ENCODE assay signal across 8 mouse cellular contexts in genomic region chr2:85060591-85061060, GRCm38 (mm10). TPM values are rescaled to one million over a fixed set of nuclear protein-coding genes. Genes with fewer than 3 reads are reported as not detected.
A peak's percentile ranks its signal among the peaks of the same experiment; 100 is the strongest.
DNase-seq lines count a peak whose midpoint lies in the region; ATAC-seq and TF ChIP-seq lines count a peak whose summit lies in the region.

No protein-coding gene starts in this region.

- peak overlapping the region; percentile 18; the same call in 1 of the 2 replicates for H3K4me2 ChIP-seq in forebrain, embryonic 12.5 days
- H3K4me2 ChIP-seq in midbrain, embryonic 12.5 days (replicated peaks): peak overlapping the region; percentile 7; the same call in 1 of the 2 replicates

- H3K79me2 ChIP-seq in C2C12 (ENCODE audit: control insufficient read depth, insufficient read depth): peaks cover 61% of the 10 kb centered on the region

- 0 out of 2 replicates have a peak, but pooled peaks have one; percentile 42 for ATAC-seq in forebrain, embryonic 12.5 days (ENCODE audit: low FRiP score)
- ATAC-seq in midbrain, embryonic 12.5 days (ENCODE audit: low FRiP score, low read depth): peak; percentile 35; the same call in 1 of the 2 replicates

- peak overlapping the region; percentile 63 for H3ac ChIP-seq in C2C12 (ENCODE audit: control insufficient read depth, insufficient read length, low read depth)

- peaks cover 82% of the 10 kb centered on the region for H3K36me3 ChIP-seq in C2C12 (ENCODE audit: control insufficient read depth, insufficient read depth)
- peaks cover 85% of the 10 kb centered on the region for H3K36me3 ChIP-seq in forebrain, embryonic 12.5 days (replicated peaks)
- peaks cover 92% of the 10 kb centered on the region for H3K36me3 ChIP-seq in limb, embryonic 10.5 days
- H3K36me3 ChIP-seq in midbrain, embryonic 12.5 days: peaks cover 83% of the 10 kb centered on the region

- H3K27ac ChIP-seq in forebrain, embryonic 12.5 days: no peak overlapping the region
- peak overlapping the region; percentile 84 for H3K27ac ChIP-seq in limb, embryonic 10.5 days
- no peak overlapping the region for H3K27ac ChIP-seq in midbrain, embryonic 12.5 days (replicated peaks)

- DNase-seq in adrenal gland, adult (ENCODE audit: inconsistent age in 2 of 2, low spot score in 1 of 2): peak; percentile 88 to 95
- peak; percentile 61 to 68 for DNase-seq in heart, postnatal 36 days
- peak; percentile 72 for DNase-seq in limb, embryonic 10.5 days (ENCODE audit: low spot score)
- no peak for DNase-seq in frontal cortex, adult 2 months (ENCODE audit: extremely low spot score in 1 of 2, low spot score in 1 of 2)
- DNase-seq in left cerebral cortex, postnatal 25 days (ENCODE audit: low spot score in 2 of 2): no peak

- peaks cover 33% of the 10 kb centered on the region for H3K79me3 ChIP-seq in C2C12 (ENCODE audit: low read depth)

- H3K4me3 ChIP-seq in C2C12 (ENCODE audit: insufficient read depth, poor library complexity, severe bottlenecking): peak overlapping the region; percentile 42
- H3K4me3 ChIP-seq in forebrain, embryonic 12.5 days (replicated peaks): no peak overlapping the region; the same call in 1 of the 2 replicates
- H3K4me3 ChIP-seq in limb, embryonic 10.5 days: peak overlapping the region; percentile 52
- peak overlapping the region; percentile 12; the same call in 1 of the 2 replicates for H3K4me3 ChIP-seq in midbrain, embryonic 12.5 days

- no peak for TF ChIP-seq CTCF in C2C12 (IDR thresholded peaks at IDR 0.05; ENCODE audit: control insufficient read depth, insufficient read depth, insufficient read length)

- no peaks in the 10 kb centered on the region for H3K27me3 ChIP-seq in C2C12 (ENCODE audit: control insufficient read depth, insufficient read depth, insufficient read length)
- H3K27me3 ChIP-seq in forebrain, embryonic 12.5 days: no peaks in the 10 kb centered on the region
- H3K27me3 ChIP-seq in limb, embryonic 10.5 days (ENCODE audit: low read depth, poor library complexity, severe bottlenecking): no peaks in the 10 kb centered on the region
- no peaks in the 10 kb centered on the region for H3K27me3 ChIP-seq in midbrain, embryonic 12.5 days

- H3K9me3 ChIP-seq in forebrain, embryonic 12.5 days: no peaks in the 10 kb centered on the region
- no peaks in the 10 kb centered on the region for H3K9me3 ChIP-seq in limb, embryonic 10.5 days (replicated peaks)
- H3K9me3 ChIP-seq in midbrain, embryonic 12.5 days: 0 out of 2 replicates have a peak, but pooled peaks cover 2% of the 10 kb centered on the region

- WGBS in forebrain, embryonic 12.5 days: 21% methylated on average over 11 of the region's 11 CpGs
- WGBS in limb, embryonic 10.5 days: 8% methylated on average over 11 of the region's 11 CpGs
- 30% methylated on average over 11 of the region's 11 CpGs for WGBS in midbrain, embryonic 12.5 days

- no peak overlapping the region for H3K9ac ChIP-seq in forebrain, embryonic 12.5 days
- H3K9ac ChIP-seq in midbrain, embryonic 12.5 days (replicated peaks): no peak overlapping the region; the same call in 1 of the 2 replicates

- intact Hi-C loops in heart, postnatal 36 days (cut with DNase I): no loop called here
- intact Hi-C loops in left cerebral cortex, postnatal 25 days (cut with DNase I): no loop called here

- H3K4me1 ChIP-seq in forebrain, embryonic 12.5 days: peaks cover 14% of the 10 kb centered on the region
- H3K4me1 ChIP-seq in limb, embryonic 10.5 days: peaks cover 33% of the 10 kb centered on the region
- H3K4me1 ChIP-seq in midbrain, embryonic 12.5 days: peaks cover 10% of the 10 kb centered on the region; the same call in 1 of the 2 replicates

TF ChIP-seq in C2C12, 6 proteins besides CTCF, POLR2A, EP300 and RAD21:
- TF ChIP-seq MYOD1 (IDR thresholded peaks at IDR 0.05; ENCODE audit: control insufficient read depth, insufficient read length, low read depth): peak; percentile 8
- TF ChIP-seq MAX (IDR thresholded peaks at IDR 0.05): no peak
TF ChIP-seq in C2C12: peak in this region for 1.

RNA-seq across cellular contexts. Expression of gene Tnks1bp1, which starts 12.8 kb away (rescaled TPM):
- 58.6 TPM for polyA plus RNA-seq in C2C12 (2012; fragmentation: generic; extraction: Trizol)
- polyA plus RNA-seq in forebrain, embryonic 12.5 days (2016; fragmentation: Nextera tagmentation; extraction: Ambion mirVana): 38.3 and 39.7 TPM in 2 replicates
- 10 to 100 TPM; 61.9 to 65.9 TPM for total RNA-seq in heart, postnatal 36 days (2021)
- polyA plus RNA-seq in limb, embryonic 10.5 days (2016; fragmentation: Nextera tagmentation; extraction: Ambion mirVana): 28.7 and 32.0 TPM in 2 replicates
- polyA plus RNA-seq in midbrain, embryonic 12.5 days (2016; fragmentation: Nextera tagmentation; extraction: Ambion mirVana): 40.3 and 48.0 TPM in 2 replicates
- polyA plus RNA-seq in frontal cortex, adult 2 months (2012; rRNA removed): 46.5 and 48.1 TPM in 2 replicates
- total RNA-seq in left cerebral cortex, postnatal 25 days (2021): 100 to 1,000 TPM; 112 to 123 TPM

RNA-seq across cellular contexts. Expression of gene P2rx3, which starts 23.4 kb away (rescaled TPM):
- polyA plus RNA-seq in C2C12 (2012; fragmentation: generic; extraction: Trizol): 0.30 TPM
- polyA plus RNA-seq in forebrain, embryonic 12.5 days (2016; fragmentation: Nextera tagmentation; extraction: Ambion mirVana): 1.4 and 1.6 TPM in 2 replicates
- total RNA-seq in heart, postnatal 36 days (2021): under 1 TPM; 0.31 to 0.60 TPM
- 2.1 and 2.8 TPM in 2 replicates for polyA plus RNA-seq in limb, embryonic 10.5 days (2016; fragmentation: Nextera tagmentation; extraction: Ambion mirVana)
- polyA plus RNA-seq in midbrain, embryonic 12.5 days (2016; fragmentation: Nextera tagmentation; extraction: Ambion mirVana): 3.2 and 4.1 TPM in 2 replicates
- 1.8 and 2.1 TPM in 2 replicates for polyA plus RNA-seq in frontal cortex, adult 2 months (2012; rRNA removed)
- total RNA-seq in left cerebral cortex, postnatal 25 days (2021): 1 to 10 TPM; 2.2 to 2.3 TPM

RNA-seq across cellular contexts. Expression of gene Ssrp1, which starts 23.6 kb away (rescaled TPM):
- polyA plus RNA-seq in C2C12 (2012; fragmentation: generic; extraction: Trizol): 195 TPM
- 309 and 322 TPM in 2 replicates for polyA plus RNA-seq in forebrain, embryonic 12.5 days (2016; fragmentation: Nextera tagmentation; extraction: Ambion mirVana)
- 10 to 100 TPM; 40.6 to 41.6 TPM for total RNA-seq in heart, postnatal 36 days (2021)
- polyA plus RNA-seq in limb, embryonic 10.5 days (2016; fragmentation: Nextera tagmentation; extraction: Ambion mirVana): 421 and 433 TPM in 2 replicates
- polyA plus RNA-seq in midbrain, embryonic 12.5 days (2016; fragmentation: Nextera tagmentation; extraction: Ambion mirVana): 261 and 262 TPM in 2 replicates
- polyA plus RNA-seq in frontal cortex, adult 2 months (2012; rRNA removed): 105 and 124 TPM in 2 replicates
- total RNA-seq in left cerebral cortex, postnatal 25 days (2021): 10 to 100 TPM; 93.4 to 99.9 TPM

Comparison
In these comparisons a context has a peak if more than half of its experiments do, and no peak if none do; other contexts are left out.
1. DNase-seq: peak in adrenal gland, adult (2 of 2), heart, postnatal 36 days (2 of 2) and limb, embryonic 10.5 days (single experiment); none in frontal cortex, adult 2 months (0 of 2) and left cerebral cortex, postnatal 25 days (0 of 2).